Mouse (Mus musculus): ENCODE results near the gene Timm10. TPM values are rescaled to one million over a fixed set of nuclear protein-coding genes. Genes with fewer than 3 reads are reported as not detected.

Gene Timm10
- total and polyA plus RNA-seq, 3 experiments = 129 to 193 TPM; not detected in 1

DNA sequence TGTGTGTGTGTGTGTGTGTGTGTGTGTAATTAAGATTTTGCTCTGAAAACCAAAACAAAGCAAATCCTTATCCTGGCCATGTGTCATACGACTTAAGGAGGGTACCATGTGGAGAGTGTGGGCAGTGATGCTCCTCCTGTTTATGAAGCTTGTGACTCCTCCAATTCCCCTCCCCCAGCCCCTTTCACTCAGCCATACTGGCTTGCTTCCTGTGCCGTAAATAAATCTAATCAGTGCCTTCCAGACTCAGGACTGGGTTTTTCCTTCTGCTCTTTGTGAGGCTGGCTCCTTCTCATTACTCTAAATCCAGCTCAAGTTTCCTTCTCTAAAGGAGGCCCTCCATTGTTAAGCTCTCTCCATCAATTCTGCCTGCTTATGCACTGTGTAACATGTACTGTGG lies 3.6 kb upstream of the Timm10 start:
- no peaks in the 10 kb centered on the region for H3K9me3 ChIP-seq (replicated peaks; ENCODE audit: insufficient read depth, low read length)
- H3K9ac ChIP-seq (ENCODE audit: control insufficient read depth, low read depth, low read length, poor library complexity, severe bottlenecking) = no peak overlapping the region
- H3K4me3 ChIP-seq (ENCODE audit: control insufficient read depth in 1 of 2, insufficient read depth in 1 of 2, low read depth in 2 of 2, low read length in 2 of 2) = no peak overlapping the region
- peak; percentile 43 for DNase-seq (ENCODE audit: low read depth, low spot score)
- H3K27me3 ChIP-seq (ENCODE audit: control insufficient read depth in 1 of 2, insufficient read depth in 2 of 2, low read length in 2 of 2) = no peaks in the 10 kb centered on the region
- H3K79me2 ChIP-seq (ENCODE audit: control insufficient read depth, insufficient read depth, low read length, poor library complexity) = peaks cover 13% of the 10 kb centered on the region
- peaks cover 5 to 25% of the 10 kb centered on the region in 2 experiments; a peak in 3 of 4 replicates for H3K4me1 ChIP-seq (ENCODE audit: control insufficient read depth in 1 of 2, insufficient read depth in 2 of 2, low read length in 2 of 2)
- no peak overlapping the region for H3K27ac ChIP-seq (ENCODE audit: control insufficient read depth, low read depth, low read length)
- no peak for TF ChIP-seq NRF1 (IDR thresholded peaks at IDR 0.05; ENCODE audit: insufficient read depth, low read depth, low read length, poor library complexity, severe bottlenecking)
- peak; percentile 51 for TF ChIP-seq TAL1 (IDR thresholded peaks at IDR 0.05; ENCODE audit: low read length)
- TF ChIP-seq MYB (IDR thresholded peaks at IDR 0.05; ENCODE audit: low read depth, low read length) = no peak
- peaks cover 0 to 5% of the 10 kb centered on the region in 2 experiments; a peak in 2 of 4 replicates for H3K36me3 ChIP-seq (ENCODE audit: control insufficient read depth in 1 of 2, insufficient read depth in 2 of 2, low read length in 2 of 2)

GRCm38 (mm10) chr2:84827283-84827920 lies 605 bp downstream of the Timm10 start:
- Histone ChIP-seq H3K27ac (ENCODE audit: control insufficient read depth, low read depth, low read length) (peak overlapping the region; percentile 78), H3K36me3 (ENCODE audit: control insufficient read depth in 1 of 2, insufficient read depth in 2 of 2, low read length in 2 of 2) (peaks cover 0 to 11% of the 10 kb centered on the region in 2 experiments; a peak in 2 of 4 replicates), H3K27me3 (ENCODE audit: control insufficient read depth in 1 of 2, insufficient read depth in 2 of 2, low read length in 2 of 2) (no peaks in the 10 kb centered on the region), H3K4me3 (ENCODE audit: control insufficient read depth in 1 of 2, insufficient read depth in 1 of 2, low read depth in 2 of 2, low read length in 2 of 2) (peak overlapping the region; percentile 74 to 99), H3K9ac (ENCODE audit: control insufficient read depth, low read depth, low read length, poor library complexity, severe bottlenecking) (peak overlapping the region; percentile 96), H3K9me3 (replicated peaks; ENCODE audit: insufficient read depth, low read length) (no peaks in the 10 kb centered on the region), H3K4me1 (ENCODE audit: control insufficient read depth in 1 of 2, insufficient read depth in 2 of 2, low read length in 2 of 2) (peaks cover 0 to 22% of the 10 kb centered on the region in 2 experiments; a peak in 2 of 4 replicates), H3K79me2 (ENCODE audit: control insufficient read depth, insufficient read depth, low read length, poor library complexity) (peaks cover 16% of the 10 kb centered on the region)
- peak; percentile 78 for DNase-seq (ENCODE audit: low read depth, low spot score)
- TF ChIP-seq POLR2A (IDR thresholded peaks at IDR 0.05; ENCODE audit: control insufficient read depth in 1 of 2, insufficient read depth in 1 of 2, low read depth in 1 of 2, low read length in 2 of 2, poor library complexity in 1 of 2) = peak in 1 of 2 experiments; percentile 39; a peak in 2 of 4 replicates
- no peak for TF ChIP-seq POLR2AphosphoS5 (IDR thresholded peaks at IDR 0.05; ENCODE audit: borderline replicate concordance, low read depth, low read length)
- TF ChIP-seq GATA1 (IDR thresholded peaks at IDR 0.05; ENCODE audit: low read depth, low read length) = 0 out of 2 replicates have a peak, but pooled peaks have one; percentile 5
- no peak for TF ChIP-seq BHLHE40 (IDR thresholded peaks at IDR 0.05; ENCODE audit: borderline replicate concordance, low read depth, low read length)
- peak; percentile 34; the same call in 1 of the 2 replicates for TF ChIP-seq MAZ (IDR thresholded peaks at IDR 0.05; ENCODE audit: low read depth, low read length)
- TF ChIP-seq NELFE (IDR thresholded peaks at IDR 0.05; ENCODE audit: low read depth, low read length) = peak; percentile 57
- TF ChIP-seq RCOR1 (IDR thresholded peaks at IDR 0.05; ENCODE audit: low read depth, low read length) = no peak
- TF ChIP-seq TBP (IDR thresholded peaks at IDR 0.05; ENCODE audit: low read depth, low read length) = peak; percentile 60
- TF ChIP-seq CHD1 (IDR thresholded peaks at IDR 0.05; ENCODE audit: low read depth, low read length) = no peak
